Mouse (Mus musculus) kidney, adult 2 months (tissue): ENCODE results near the gene Slc18a3. TPM values are rescaled to one million over a fixed set of nuclear protein-coding genes. Genes with fewer than 3 reads are reported as not detected.

Experiments
- DNase-seq: peaks from one replicate; pipeline ENCODE4 v3.0.0; 2021
- H3K27ac ChIP-seq: fragments of 200-500 bp; 2 replicates; pipeline ENCODE4 v1.5.1; 2012; ENCODE audit warnings: low read depth, low read length, control low read depth, inconsistent platforms; ENCODE audit not compliant: insufficient read depth
- H3K27me3 ChIP-seq: fragments of 200-500 bp; replicated peaks from 2 replicates; pipeline ENCODE4 v1.6.1; 2012; ENCODE audit warnings: mild to moderate bottlenecking, moderate library complexity, low read length, inconsistent platforms; ENCODE audit not compliant: control insufficient read depth, insufficient read depth
- H3K36me3 ChIP-seq: fragments of 200-500 bp; 2 replicates; pipeline ENCODE4 v1.6.1; 2012; ENCODE audit warnings: mild to moderate bottlenecking, moderate library complexity, low read length, inconsistent platforms; ENCODE audit not compliant: control insufficient read depth, insufficient read depth
- H3K4me1 ChIP-seq: fragments of 200-500 bp; 2 replicates; pipeline ENCODE4 v1.6.1; 2011; ENCODE audit warnings: low read length; ENCODE audit not compliant: control insufficient read depth, insufficient read depth
- H3K4me3 ChIP-seq: fragments of 200-500 bp; 2 replicates; pipeline ENCODE4 v1.5.1; 2011; ENCODE audit warnings: mild to moderate bottlenecking, low read depth, low read length, control low read depth; ENCODE audit not compliant: insufficient read depth
- CTCF ChIP-seq: fragments of 200-500 bp; conservative IDR thresholded peaks from 2 replicates; pipeline ENCODE4 v1.5.1; 2011; ENCODE audit warnings: low read depth, mild to moderate bottlenecking, control low read depth, low read length, moderate library complexity, mixed read lengths; ENCODE audit not compliant: insufficient read depth, insufficient read length
- POLR2A ChIP-seq: fragments of 200-500 bp; IDR thresholded peaks from one replicate; pipeline ENCODE4 v1.6.1; 2011; ENCODE audit warnings: low read depth, low read length, control low read depth
- WGBS: fragments of 180-500 bp; shearing (Covaris S2); methylation state at CpG from one replicate; pipeline ENCODE4 v1.1.7; 2018; 5-methylcytosine and 5-hydroxymethylcytosine counted together
- polyA plus RNA-seq: library from polyadenylated mRNA; depleted of rRNA; stranded (reverse); fragments of >200 nt; gene quantifications from 2 replicates; pipeline ENCODE4 v1.2.3, GENCODE M21; 2012

Gene Slc18a3
- polyA plus RNA-seq, 1 experiment: not detected

GRCm38 (mm10) chr14:32476559-32476958 lies 11.9 kb upstream of the Slc18a3 start:
- DNase-seq: no peak
- no peaks in the 10 kb centered on the region for H3K4me1 ChIP-seq
- TF ChIP-seq CTCF (no peak), POLR2A (no peak)
- H3K27ac ChIP-seq: no peak overlapping the region
- no peaks in the 10 kb centered on the region for H3K36me3 ChIP-seq
- WGBS: 75% methylated on average over 6 of the region's 6 CpGs
- H3K27me3 ChIP-seq: no peaks in the 10 kb centered on the region
- no peak overlapping the region for H3K4me3 ChIP-seq

- Histone ChIP-seq H3K4me1 (no peaks in the 10 kb centered on the region), H3K27ac (no peak overlapping the region), H3K36me3 (no peaks in the 10 kb centered on the region), H3K4me3 (no peak overlapping the region), H3K27me3 (no peaks in the 10 kb centered on the region)
- 13% methylated on average over 4 of the region's 4 CpGs for WGBS
- DNase-seq: peak; percentile 47
- TF ChIP-seq CTCF (peak; percentile 66), POLR2A (no peak)
Measured at GRCm38 (mm10) chr14:32472996-32473395, 8.3 kb upstream of the Slc18a3 start.

- TF ChIP-seq CTCF (no peak), POLR2A (no peak)
Measured at GRCm38 (mm10) chr14:32467606-32468005, 3.0 kb upstream of the Slc18a3 start.

GRCm38 (mm10) chr14:32465889-32466288 lies 1.2 kb upstream of the Slc18a3 start, which contains the start of gene Chat:
Gene Chat, minus strand, starts transcription at chr14:32465989.
- no peaks in the 10 kb centered on the region for H3K36me3 ChIP-seq
- no peak within 1 kb of the TSS for H3K27ac ChIP-seq
- H3K4me1 ChIP-seq: no peaks in the 10 kb centered on the region
- no peak for DNase-seq
- 16% methylated on average over 13 of the region's 13 CpGs for WGBS
- TF ChIP-seq CTCF (no peak), POLR2A (no peak)
- H3K27me3 ChIP-seq: no peaks in the 10 kb centered on the region; the same call in 1 of the 2 replicates
- H3K4me3 ChIP-seq: no peak within 1 kb of the TSS

More at GRCm38 (mm10) chr14:32467606-32468005, 3.0 kb upstream of the Slc18a3 start:
- DNase-seq: peak; percentile 48
- Histone ChIP-seq H3K27me3 (no peaks in the 10 kb centered on the region; the same call in 1 of the 2 replicates), H3K4me3 (no peak overlapping the region), H3K4me1 (no peaks in the 10 kb centered on the region), H3K36me3 (no peaks in the 10 kb centered on the region), H3K27ac (no peak overlapping the region)
- 5% methylated on average over 5 of the region's 5 CpGs for WGBS

GRCm38 (mm10) chr14:32465506-32465870 lies 838 bp upstream of the Slc18a3 start:
- DNase-seq: no peak
- H3K4me3 ChIP-seq: no peak overlapping the region
- no peaks in the 10 kb centered on the region; the same call in 1 of the 2 replicates for H3K27me3 ChIP-seq
- WGBS: 3% methylated on average over 10 of the region's 11 CpGs
- H3K36me3 ChIP-seq: no peaks in the 10 kb centered on the region
- TF ChIP-seq POLR2A (no peak), CTCF (no peak)
- H3K27ac ChIP-seq: no peak overlapping the region
- H3K4me1 ChIP-seq: no peaks in the 10 kb centered on the region

GRCm38 (mm10) chr14:32463211-32464040 lies 1.2 kb downstream of the Slc18a3 start:
- Histone ChIP-seq H3K4me3 (no peak overlapping the region), H3K27ac (no peak overlapping the region), H3K27me3 (no peaks in the 10 kb centered on the region; the same call in 1 of the 2 replicates), H3K4me1 (no peaks in the 10 kb centered on the region), H3K36me3 (no peaks in the 10 kb centered on the region)
- 4% methylated on average over 74 of the region's 74 CpGs for WGBS
- TF ChIP-seq POLR2A: no peak
- no peak for TF ChIP-seq CTCF
- no peak for DNase-seq

DNA sequence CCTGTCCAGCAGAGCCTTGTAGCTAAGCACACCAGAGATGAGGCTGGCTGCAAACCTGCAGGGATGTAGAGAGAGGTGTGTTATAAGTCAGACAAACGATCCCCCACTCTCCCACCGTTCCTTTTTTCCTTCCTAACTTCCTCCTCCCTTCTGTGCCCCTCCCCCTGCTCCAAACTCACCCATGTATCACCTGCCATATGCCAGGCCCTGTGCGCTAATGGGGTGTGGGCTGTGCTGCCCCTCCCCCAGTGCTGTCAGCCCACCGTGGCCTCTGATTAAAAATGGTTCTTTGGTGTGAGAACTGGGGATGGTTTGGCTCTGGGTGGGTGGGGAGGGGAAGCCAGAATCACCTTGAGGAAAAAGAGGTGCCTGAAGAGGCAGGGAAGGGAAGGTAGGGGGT lies 12.1 kb downstream of the Slc18a3 start:
- H3K27ac ChIP-seq: no peak overlapping the region
- no peak for TF ChIP-seq POLR2A
- TF ChIP-seq CTCF: no peak
- no peaks in the 10 kb centered on the region for H3K4me1 ChIP-seq
- WGBS: 9% methylated on average over 4 of the region's 4 CpGs
- no peaks in the 10 kb centered on the region for H3K27me3 ChIP-seq
- DNase-seq: no peak
- no peak overlapping the region for H3K4me3 ChIP-seq
- H3K36me3 ChIP-seq: no peaks in the 10 kb centered on the region
